Mouse (Mus musculus): ENCODE data around the gene C1galt1c1. TPM values are rescaled to one million over a fixed set of nuclear protein-coding genes. Genes with fewer than 3 reads are reported as not detected.
A peak's percentile ranks its signal among the peaks of the same experiment; 100 is the strongest.

Gene C1galt1c1
- total RNA-seq (2021) = 19.5 and 20.4 TPM in 2 replicates
- long read RNA-seq, experiment 1, transcript C1galt1c1-201 (2 exons, 1,449 nt) = major isoform, 23 of 24 reads
- long read RNA-seq, experiment 1, partial matches to known transcripts = 0 of 24 reads
- long read RNA-seq, experiment 1, other reads (novel, unspliced or antisense) = 1 of 24 reads
- long read RNA-seq, experiment 2, transcript C1galt1c1-201 (2 exons, 1,449 nt) = major isoform, 9 of 9 reads
- long read RNA-seq, experiment 2, partial matches to known transcripts = 0 of 9 reads
- long read RNA-seq, experiment 2, other reads (novel, unspliced or antisense) = 0 of 9 reads

GRCm38 (mm10) chrX:38634801-38635637, at the start of gene C1galt1c1:
TSS of gene C1galt1c1 (minus strand) at chrX:38635087.
- DNase-seq = peak; percentile 94

- DNase-seq = no peak
Measured at GRCm38 (mm10) chrX:38681972-38682371, 47.1 kb upstream of the C1galt1c1 start.

GRCm38 (mm10) chrX:38669111-38669903, 34.4 kb upstream of the C1galt1c1 start:
- DNase-seq = no peak

GRCm38 (mm10) chrX:38656206-38656883, 21.5 kb upstream of the C1galt1c1 start:
- DNase-seq = no peak

GRCm38 (mm10) chrX:38654681-38655080, 19.8 kb upstream of the C1galt1c1 start:
- DNase-seq = no peak

- DNase-seq = no peak
Measured at GRCm38 (mm10) chrX:38653181-38653580, 18.3 kb upstream of the C1galt1c1 start.

GRCm38 (mm10) chrX:38651167-38651566, 16.3 kb upstream of the C1galt1c1 start:
- no peak for DNase-seq

- DNase-seq = no peak
Measured at GRCm38 (mm10) chrX:38650404-38651039, 15.6 kb upstream of the C1galt1c1 start.

- peak; percentile 14 for DNase-seq
Measured at GRCm38 (mm10) chrX:38642183-38642582, 7.3 kb upstream of the C1galt1c1 start.

- no peak for DNase-seq
Measured at GRCm38 (mm10) chrX:38641435-38641834, 6.5 kb upstream of the C1galt1c1 start.

GRCm38 (mm10) chrX:38635638-38635931, 698 bp upstream of the C1galt1c1 start:
- DNase-seq = no peak

- DNase-seq = peak; percentile 37
Measured at GRCm38 (mm10) chrX:38600995-38601369, 33.9 kb downstream of the C1galt1c1 start.

GRCm38 (mm10) chrX:38600177-38600994, 34.5 kb downstream of the C1galt1c1 start, which contains the start of gene Mcts1:
TSS of gene Mcts1 (plus strand) at chrX:38600578.
- peak; percentile 81 for DNase-seq

- DNase-seq = no peak
Measured at GRCm38 (mm10) chrX:38593180-38593889, 41.6 kb downstream of the C1galt1c1 start.

GRCm38 (mm10) chrX:38591749-38592148, 43.1 kb downstream of the C1galt1c1 start:
- no peak for DNase-seq

GRCm38 (mm10) chrX:38589827-38590226, 45.1 kb downstream of the C1galt1c1 start:
- DNase-seq = no peak

GRCm38 (mm10) chrX:38583261-38583660, 51.6 kb downstream of the C1galt1c1 start:
- no peak for DNase-seq

- no peak for DNase-seq
Measured at GRCm38 (mm10) chrX:38581140-38581539, 53.7 kb downstream of the C1galt1c1 start.
